Mouse (Mus musculus) lung, postnatal 0 days (tissue): ENCODE results near the gene Bcl2l10. TPM values are rescaled to one million over a fixed set of nuclear protein-coding genes. Genes with fewer than 3 reads are reported as not detected.
A peak's percentile ranks its signal among the peaks of the same experiment; 100 is the strongest.

ENCODE experiments used
- ATAC-seq: fragments of 200-750 bp; cut with Nextera tagmentation; 2 replicates; pipeline ENCODE4 v1.8.0; 2017; ENCODE audit warnings: moderate library complexity
- DNase-seq: peaks from one replicate; pipeline ENCODE4 v3.0.0-alpha.2; 2016; ENCODE audit warnings: low spot score
- H3K27ac ChIP-seq: fragments of 300-500 bp; sonication (generic); 2 replicates; pipeline ENCODE4 v1.5.1; 2014; ENCODE audit warnings: antibody characterized with exemption, mild to moderate bottlenecking, low read length, mixed read lengths
- H3K27me3 ChIP-seq: fragments of 300-500 bp; sonication (generic); replicated peaks from 2 replicates; pipeline ENCODE4 v1.6.1; 2014; ENCODE audit warnings: low read length, mixed read lengths; ENCODE audit not compliant: insufficient read depth
- H3K36me3 ChIP-seq: fragments of 300-500 bp; sonication (generic); 2 replicates; pipeline ENCODE4 v1.6.1; 2014; ENCODE audit warnings: low read length, mixed read lengths; ENCODE audit not compliant: insufficient read depth
- H3K4me1 ChIP-seq: fragments of 300-500 bp; sonication (generic); 2 replicates; pipeline ENCODE4 v1.6.1; 2014; ENCODE audit warnings: antibody characterized with exemption, low read depth, low read length, mixed read lengths; ENCODE audit not compliant: insufficient read depth
- H3K4me2 ChIP-seq: fragments of 300-500 bp; sonication (generic); replicated peaks from 2 replicates; pipeline ENCODE4 v1.6.1; 2014; ENCODE audit warnings: low read depth, mild to moderate bottlenecking, low read length, moderate library complexity, mixed read lengths
- H3K4me3 ChIP-seq: fragments of 300-500 bp; sonication (generic); 2 replicates; pipeline ENCODE4 v1.5.1; 2014; ENCODE audit warnings: low read depth, low read length
- H3K9ac ChIP-seq: fragments of 300-500 bp; sonication (generic); replicated peaks from 2 replicates; pipeline ENCODE4 v1.6.1; 2014; ENCODE audit warnings: low read depth, mild to moderate bottlenecking
- H3K9me3 ChIP-seq: fragments of 300-500 bp; sonication (generic); 2 replicates; pipeline ENCODE4 v1.6.1; 2016; ENCODE audit warnings: low read length, mixed read lengths
- CTCF ChIP-seq: IDR thresholded peaks from 2 replicates; pipeline ENCODE4 v1.5.1; 2016; ENCODE audit warnings: antibody characterized with exemption, mild to moderate bottlenecking
- EP300 ChIP-seq: IDR thresholded peaks from 2 replicates; pipeline ENCODE4 v1.6.1; 2016; ENCODE audit warnings: antibody characterized with exemption, mild to moderate bottlenecking, control low read depth
- WGBS: fragments of 180-500 bp; shearing (Covaris S2); extraction: QIAGEN DNeasy Blood & Tissue Kit; methylation state at CpG from one replicate; pipeline ENCODE4 v1.1.7; 2014; 5-methylcytosine and 5-hydroxymethylcytosine counted together
- polyA plus RNA-seq: library from polyadenylated mRNA; unstranded; fragments of >200 nt; fragmentation: Nextera tagmentation; extraction: Ambion mirVana; gene quantifications from 2 replicates; pipeline ENCODE4 v1.2.1, GENCODE M21; 2015

The Bcl2l10 gene
- polyA plus RNA-seq, 1 experiment from 2014 or later, result 0.13 TPM

- H3K4me1 ChIP-seq, result no peaks in the 10 kb centered on the region
- TF ChIP-seq CTCF (no peak), EP300 (no peak)
- H3K4me3 ChIP-seq, result no peak overlapping the region
- no peak for ATAC-seq
- H3K27me3 ChIP-seq, result no peaks in the 10 kb centered on the region
- no peaks in the 10 kb centered on the region for H3K36me3 ChIP-seq
- H3K9ac ChIP-seq, result no peak overlapping the region
- H3K27ac ChIP-seq, result no peak overlapping the region
- 80% methylated on average over 5 of the region's 5 CpGs for WGBS
- DNase-seq, result no peak
- no peaks in the 10 kb centered on the region for H3K9me3 ChIP-seq
- H3K4me2 ChIP-seq, result no peak overlapping the region
These were observed 40.5 kb upstream of the Bcl2l10 start for GRCm38 (mm10) chr9:75307015-75307414.

GRCm38 (mm10) chr9:75308621-75309020 is 38.9 kb upstream of the Bcl2l10 start:
- H3K27me3 ChIP-seq, result no peaks in the 10 kb centered on the region
- no peak for TF ChIP-seq CTCF
- TF ChIP-seq EP300, result no peak
- no peak for ATAC-seq

GRCm38 (mm10) chr9:75312008-75312407 is 35.5 kb upstream of the Bcl2l10 start:
- Histone ChIP-seq H3K4me1 (no peaks in the 10 kb centered on the region), H3K27ac (no peak overlapping the region), H3K9me3 (no peaks in the 10 kb centered on the region), H3K4me3 (no peak overlapping the region), H3K9ac (no peak overlapping the region), H3K4me2 (no peak overlapping the region), H3K36me3 (no peaks in the 10 kb centered on the region), H3K27me3 (no peaks in the 10 kb centered on the region)
- DNase-seq (peak; percentile 65), ATAC-seq (no peak)
- TF ChIP-seq EP300 (no peak), CTCF (peak; percentile 84)
- WGBS, result 20% methylated on average over 4 of the region's 4 CpGs

More at GRCm38 (mm10) chr9:75308621-75309020, 38.9 kb upstream of the Bcl2l10 start:
- DNase-seq, result no peak
- H3K9me3 ChIP-seq, result no peaks in the 10 kb centered on the region
- no peak overlapping the region for H3K27ac ChIP-seq
- H3K4me1 ChIP-seq, result no peaks in the 10 kb centered on the region
- H3K4me3 ChIP-seq, result no peak overlapping the region
- 56% methylated on average over 5 of the region's 5 CpGs for WGBS
- H3K36me3 ChIP-seq, result no peaks in the 10 kb centered on the region
- H3K9ac ChIP-seq, result no peak overlapping the region
- no peak overlapping the region for H3K4me2 ChIP-seq

- Histone ChIP-seq H3K9ac (no peak overlapping the region), H3K9me3 (no peaks in the 10 kb centered on the region), H3K36me3 (no peaks in the 10 kb centered on the region), H3K4me3 (peak overlapping the region; percentile 59), H3K4me1 (no peaks in the 10 kb centered on the region), H3K27ac (no peak overlapping the region), H3K27me3 (no peaks in the 10 kb centered on the region), H3K4me2 (peak overlapping the region; percentile 87)
- TF ChIP-seq EP300, result no peak
- 28% methylated on average over 11 of the region's 11 CpGs for WGBS
- DNase-seq (no peak), ATAC-seq (no peak)
These were observed 34.3 kb upstream of the Bcl2l10 start for GRCm38 (mm10) chr9:75313138-75313831.

- H3K36me3 ChIP-seq, result no peaks in the 10 kb centered on the region
- peak overlapping the region; percentile 59 for H3K4me3 ChIP-seq
- no peaks in the 10 kb centered on the region for H3K9me3 ChIP-seq
- 0 out of 2 replicates have a peak overlapping the region, but pooled peaks have one; percentile 9 for H3K27ac ChIP-seq
- no peaks in the 10 kb centered on the region for H3K4me1 ChIP-seq
- WGBS, result 6% methylated on average over 36 of the region's 52 CpGs
- H3K9ac ChIP-seq, result peak overlapping the region; percentile 50; the same call in 1 of the 2 replicates
- ATAC-seq, result peak; percentile 82
- H3K4me2 ChIP-seq, result peak overlapping the region; percentile 87
- TF ChIP-seq EP300 (no peak), CTCF (peak; percentile 20)
- H3K27me3 ChIP-seq, result no peaks in the 10 kb centered on the region
- peak; percentile 70 for DNase-seq
These were observed 33.6 kb upstream of the Bcl2l10 start for GRCm38 (mm10) chr9:75313832-75314516.

- Histone ChIP-seq H3K27ac (no peak overlapping the region), H3K9ac (peak overlapping the region; percentile 50; the same call in 1 of the 2 replicates), H3K27me3 (no peaks in the 10 kb centered on the region), H3K4me2 (peak overlapping the region; percentile 87), H3K9me3 (no peaks in the 10 kb centered on the region), H3K4me3 (peak overlapping the region; percentile 59), H3K4me1 (no peaks in the 10 kb centered on the region), H3K36me3 (no peaks in the 10 kb centered on the region)
- 8% methylated on average over 21 of the region's 22 CpGs for WGBS
- no peak for TF ChIP-seq CTCF
- TF ChIP-seq EP300, result no peak
- DNase-seq (no peak), ATAC-seq (no peak)
These were observed 32.9 kb upstream of the Bcl2l10 start for GRCm38 (mm10) chr9:75314517-75315105.
